Mouse (Mus musculus): ENCODE measurements at regions not wholly inside any gene's neighbourhood (a gene's known extent, or its start where the extent isn't known, plus 50 kb on each side); places are given as distances from the start of the nearest gene placed in this dataset.
A peak's percentile ranks its signal among the peaks of the same experiment; 100 is the strongest.

DNA sequence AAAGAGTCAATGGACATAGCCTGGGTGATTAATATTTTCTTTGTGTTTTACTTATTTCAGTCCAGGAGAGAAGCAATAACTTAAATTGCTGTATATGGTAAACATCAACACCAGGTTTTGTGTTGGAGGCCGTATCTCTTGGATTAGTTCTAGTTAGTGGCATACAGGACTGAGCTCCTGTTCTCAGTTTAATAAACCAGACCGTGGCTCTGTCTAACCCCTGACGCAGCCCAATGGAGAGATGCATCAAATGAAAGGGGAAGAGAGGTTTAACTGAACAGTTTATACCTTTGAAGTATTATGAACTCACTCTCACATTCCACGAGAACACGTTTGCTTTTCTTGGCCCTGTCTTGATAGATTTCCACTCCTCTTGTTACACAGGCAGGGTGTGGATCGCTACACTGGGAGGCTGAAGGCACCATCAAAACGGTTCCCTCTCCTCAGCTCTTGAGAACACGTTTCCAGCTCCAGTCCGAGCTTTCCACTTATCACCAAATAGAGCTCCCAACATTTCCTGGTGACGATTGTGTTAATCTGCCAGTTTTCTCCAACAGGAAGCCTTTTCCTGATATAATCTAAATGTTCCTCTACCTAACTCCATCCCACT lies 54.0 kb upstream of the Cerkl start:
- no peak for ATAC-seq (ENCODE audit: insufficient read depth)
- WGBS (ENCODE audit: insufficient replicate concordance): 51% methylated on average over 10 of the region's 10 CpGs
- no peak overlapping the region for H3K9ac ChIP-seq (replicated peaks)

DNA sequence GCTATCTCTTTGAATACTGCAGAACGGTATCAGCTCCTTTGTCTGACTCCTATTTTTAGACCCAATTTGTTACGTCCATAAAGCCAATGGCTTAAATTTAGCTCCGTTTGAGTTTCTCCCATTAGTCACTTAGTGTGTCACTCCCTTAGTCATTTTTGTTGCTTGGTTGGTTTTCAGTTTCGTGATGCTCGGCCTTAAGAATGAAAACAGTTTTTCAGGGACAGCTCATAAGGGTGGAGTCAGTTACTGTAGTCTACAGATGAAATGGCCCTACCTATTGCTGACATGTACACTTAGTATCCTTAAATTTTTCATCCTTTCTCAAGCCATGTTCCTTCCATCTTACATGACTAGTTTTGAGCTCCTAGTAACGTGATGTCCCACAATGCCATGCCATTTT lies 54.5 kb upstream of the Cerkl start:
- no peaks in the 10 kb centered on the region for H3K27me3 ChIP-seq (ENCODE audit: control insufficient read depth, insufficient read depth, low read length)
- no peaks in the 10 kb centered on the region for H3K9me3 ChIP-seq (ENCODE audit: control insufficient read depth, low read length)
- H3K27ac ChIP-seq: no peak overlapping the region
- no peak overlapping the region for H3K4me3 ChIP-seq (ENCODE audit: insufficient read depth in 1 of 2, low read depth in 2 of 2, low read length in 2 of 2)
- DNase-seq (ENCODE audit: low read depth in 3 of 3, low spot score in 3 of 3) (no peak), ATAC-seq (ENCODE audit: insufficient read depth) (no peak)
- H3K4me2 ChIP-seq (ENCODE audit: low read depth): no peak overlapping the region
- no peak overlapping the region for H3K9ac ChIP-seq (replicated peaks)
- no peaks in the 10 kb centered on the region for H3K4me1 ChIP-seq (replicated peaks; ENCODE audit: control insufficient read depth in 2 of 2, insufficient read depth in 2 of 2, low read length in 1 of 2)
- no peaks in the 10 kb centered on the region for H3K36me3 ChIP-seq (replicated peaks; ENCODE audit: control insufficient read depth, insufficient read depth, low read depth)
- WGBS (ENCODE audit: insufficient replicate concordance): 37% methylated on average over 6 of the region's 6 CpGs
- TF ChIP-seq EP300 (IDR thresholded peaks at IDR 0.05; ENCODE audit: low read depth): no peak
- no peak for TF ChIP-seq CTCF (IDR thresholded peaks at IDR 0.05; ENCODE audit: low read depth)

More for the DNA sequence above, 54.0 kb upstream of the Cerkl start:
- Histone ChIP-seq H3K9me3 (ENCODE audit: control insufficient read depth, low read length) (no peaks in the 10 kb centered on the region), H3K36me3 (replicated peaks; ENCODE audit: control insufficient read depth, insufficient read depth, low read depth) (no peaks in the 10 kb centered on the region), H3K4me2 (ENCODE audit: low read depth) (no peak overlapping the region), H3K4me1 (replicated peaks; ENCODE audit: control insufficient read depth in 2 of 2, insufficient read depth in 2 of 2, low read length in 1 of 2) (no peaks in the 10 kb centered on the region), H3K27me3 (ENCODE audit: control insufficient read depth, insufficient read depth, low read length) (no peaks in the 10 kb centered on the region), H3K27ac (no peak overlapping the region), H3K4me3 (ENCODE audit: insufficient read depth in 1 of 2, low read depth in 2 of 2, low read length in 2 of 2) (no peak overlapping the region)
- TF ChIP-seq EP300 (IDR thresholded peaks at IDR 0.05; ENCODE audit: low read depth) (no peak), CTCF (IDR thresholded peaks at IDR 0.05; ENCODE audit: low read depth) (no peak)
- DNase-seq (ENCODE audit: low read depth in 3 of 3, low spot score in 3 of 3): no peak

DNA sequence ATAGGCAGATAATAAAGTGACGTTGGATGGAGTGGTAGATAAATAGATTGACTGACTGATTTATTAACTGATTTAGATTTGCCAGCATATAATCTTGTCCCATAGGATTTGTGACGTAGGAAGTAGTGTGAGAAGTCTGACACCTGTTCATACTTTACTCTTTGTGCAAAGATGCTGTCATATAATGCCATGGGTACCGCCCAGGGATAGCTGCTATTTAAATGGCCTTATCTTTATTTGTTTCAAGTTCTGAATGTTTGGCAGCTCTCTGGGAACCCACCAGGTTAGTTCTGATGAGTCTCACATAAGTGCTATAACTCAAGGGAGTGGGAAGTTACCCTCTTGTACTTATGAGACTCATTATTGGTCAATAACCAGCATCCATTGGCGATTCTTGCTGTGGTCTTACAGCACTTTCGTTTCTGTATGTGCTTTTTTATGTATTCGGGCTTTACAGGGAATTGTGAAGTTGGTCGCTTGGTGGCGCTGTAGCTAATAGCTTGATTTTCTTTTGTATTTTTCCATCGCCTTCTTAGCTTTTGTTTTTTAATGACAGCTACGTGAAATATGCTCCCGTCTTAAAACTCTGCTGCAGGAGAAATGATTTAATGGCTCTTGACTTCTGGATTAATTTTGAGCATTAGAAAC lies 55.2 kb upstream of the Cerkl start:
- H3K36me3 ChIP-seq (replicated peaks; ENCODE audit: control insufficient read depth, insufficient read depth, low read depth): no peaks in the 10 kb centered on the region
- WGBS (ENCODE audit: insufficient replicate concordance): 17% methylated on average over 11 of the region's 11 CpGs
- H3K27me3 ChIP-seq (ENCODE audit: control insufficient read depth, insufficient read depth, low read length): no peaks in the 10 kb centered on the region
- H3K4me2 ChIP-seq (ENCODE audit: low read depth): peak overlapping the region; percentile 33; the same call in 1 of the 2 replicates
- no peak overlapping the region for H3K9ac ChIP-seq (replicated peaks)
- no peaks in the 10 kb centered on the region for H3K4me1 ChIP-seq (replicated peaks; ENCODE audit: control insufficient read depth in 2 of 2, insufficient read depth in 2 of 2, low read length in 1 of 2)
- no peaks in the 10 kb centered on the region for H3K9me3 ChIP-seq (ENCODE audit: control insufficient read depth, low read length)
- no peak overlapping the region for H3K4me3 ChIP-seq (ENCODE audit: insufficient read depth in 1 of 2, low read depth in 2 of 2, low read length in 2 of 2)
- DNase-seq (ENCODE audit: low read depth in 3 of 3, low spot score in 3 of 3) (peak; percentile 22 to 33 (median 27)), ATAC-seq (ENCODE audit: insufficient read depth) (no peak)
- no peak overlapping the region for H3K27ac ChIP-seq
- TF ChIP-seq EP300 (IDR thresholded peaks at IDR 0.05; ENCODE audit: low read depth) (no peak), CTCF (IDR thresholded peaks at IDR 0.05; ENCODE audit: low read depth) (peak; percentile 40; the same call in 1 of the 2 replicates)

DNA sequence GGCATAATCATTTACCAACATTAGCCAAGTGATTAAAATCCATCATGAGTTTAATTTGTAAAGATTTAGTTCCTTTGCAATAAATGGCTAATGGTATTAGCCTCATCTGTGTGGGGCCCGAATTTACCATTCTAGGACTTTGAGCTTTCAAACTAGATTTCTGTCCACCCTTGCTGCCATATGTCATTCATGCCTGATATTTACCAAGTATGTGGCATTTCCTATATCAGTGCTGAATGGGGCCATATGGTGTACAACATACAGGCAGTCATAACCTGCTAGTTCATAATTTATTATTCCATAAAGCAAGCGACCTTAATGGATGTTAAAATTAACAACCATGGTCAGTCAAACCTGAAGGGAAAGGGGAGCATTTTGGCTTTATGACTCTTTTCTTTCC lies 55.8 kb upstream of the Cerkl start:
- no peak for DNase-seq (ENCODE audit: low read depth in 3 of 3, low spot score in 3 of 3)
- Histone ChIP-seq H3K4me1 (replicated peaks; ENCODE audit: control insufficient read depth in 2 of 2, insufficient read depth in 2 of 2, low read length in 1 of 2) (no peaks in the 10 kb centered on the region), H3K4me2 (ENCODE audit: low read depth) (peak overlapping the region; percentile 33; the same call in 1 of the 2 replicates), H3K36me3 (replicated peaks; ENCODE audit: control insufficient read depth, insufficient read depth, low read depth) (no peaks in the 10 kb centered on the region), H3K27me3 (ENCODE audit: control insufficient read depth, insufficient read depth, low read length) (no peaks in the 10 kb centered on the region), H3K9ac (replicated peaks) (no peak overlapping the region), H3K4me3 (ENCODE audit: insufficient read depth in 1 of 2, low read depth in 2 of 2, low read length in 2 of 2) (no peak overlapping the region), H3K9me3 (ENCODE audit: control insufficient read depth, low read length) (no peaks in the 10 kb centered on the region), H3K27ac (no peak overlapping the region)
- no peak for TF ChIP-seq EP300 (IDR thresholded peaks at IDR 0.05; ENCODE audit: low read depth)
- TF ChIP-seq CTCF (IDR thresholded peaks at IDR 0.05; ENCODE audit: low read depth): no peak
- WGBS (ENCODE audit: insufficient replicate concordance): 49% methylated on average over 2 of the region's 2 CpGs
- ATAC-seq (ENCODE audit: insufficient read depth): no peak

DNA sequence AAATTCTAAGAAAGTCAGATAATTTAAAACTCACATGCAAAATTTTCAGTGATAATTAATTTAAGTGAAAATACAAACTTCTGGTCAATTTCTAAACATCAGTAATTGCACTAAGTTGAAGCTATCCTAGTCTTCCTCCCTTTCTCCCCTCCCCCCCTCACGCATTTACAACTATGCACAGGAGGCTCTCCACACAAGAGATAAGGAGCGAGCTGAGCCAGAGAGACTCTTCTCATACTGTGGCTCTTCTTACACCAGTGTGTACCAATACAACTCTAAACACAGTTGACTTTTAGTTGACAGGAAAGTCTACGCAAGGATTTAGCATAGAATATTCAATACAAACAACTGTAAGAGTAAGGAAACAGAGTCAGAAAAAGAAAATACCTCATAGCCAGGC lies 57.1 kb upstream of the Cerkl start:
- DNase-seq (ENCODE audit: low read depth in 3 of 3, low spot score in 3 of 3) (no peak), ATAC-seq (ENCODE audit: insufficient read depth) (no peak)
- Histone ChIP-seq H3K27ac (no peak overlapping the region), H3K4me3 (ENCODE audit: insufficient read depth in 1 of 2, low read depth in 2 of 2, low read length in 2 of 2) (no peak overlapping the region), H3K4me2 (ENCODE audit: low read depth) (no peak overlapping the region), H3K9me3 (ENCODE audit: control insufficient read depth, low read length) (no peaks in the 10 kb centered on the region), H3K9ac (replicated peaks) (no peak overlapping the region), H3K27me3 (ENCODE audit: control insufficient read depth, insufficient read depth, low read length) (no peaks in the 10 kb centered on the region), H3K4me1 (replicated peaks; ENCODE audit: control insufficient read depth in 2 of 2, insufficient read depth in 2 of 2, low read length in 1 of 2) (no peaks in the 10 kb centered on the region), H3K36me3 (replicated peaks; ENCODE audit: control insufficient read depth, insufficient read depth, low read depth) (no peaks in the 10 kb centered on the region)
- 23% methylated on average over 3 of the region's 3 CpGs for WGBS (ENCODE audit: insufficient replicate concordance)
- no peak for TF ChIP-seq EP300 (IDR thresholded peaks at IDR 0.05; ENCODE audit: low read depth)
- TF ChIP-seq CTCF (IDR thresholded peaks at IDR 0.05; ENCODE audit: low read depth): no peak

All from liver, embryonic 14.5 days (tissue).